Mouse (Mus musculus) fibroblast of lung, adult 2 months (primary cell): ENCODE data around the gene Foxd2.

Experiments
- DNase-seq: peaks from one replicate; pipeline ENCODE4 v3.0.0-alpha.2; 2011; ENCODE audit warnings: low read depth

Foxd2 gene

DNA sequence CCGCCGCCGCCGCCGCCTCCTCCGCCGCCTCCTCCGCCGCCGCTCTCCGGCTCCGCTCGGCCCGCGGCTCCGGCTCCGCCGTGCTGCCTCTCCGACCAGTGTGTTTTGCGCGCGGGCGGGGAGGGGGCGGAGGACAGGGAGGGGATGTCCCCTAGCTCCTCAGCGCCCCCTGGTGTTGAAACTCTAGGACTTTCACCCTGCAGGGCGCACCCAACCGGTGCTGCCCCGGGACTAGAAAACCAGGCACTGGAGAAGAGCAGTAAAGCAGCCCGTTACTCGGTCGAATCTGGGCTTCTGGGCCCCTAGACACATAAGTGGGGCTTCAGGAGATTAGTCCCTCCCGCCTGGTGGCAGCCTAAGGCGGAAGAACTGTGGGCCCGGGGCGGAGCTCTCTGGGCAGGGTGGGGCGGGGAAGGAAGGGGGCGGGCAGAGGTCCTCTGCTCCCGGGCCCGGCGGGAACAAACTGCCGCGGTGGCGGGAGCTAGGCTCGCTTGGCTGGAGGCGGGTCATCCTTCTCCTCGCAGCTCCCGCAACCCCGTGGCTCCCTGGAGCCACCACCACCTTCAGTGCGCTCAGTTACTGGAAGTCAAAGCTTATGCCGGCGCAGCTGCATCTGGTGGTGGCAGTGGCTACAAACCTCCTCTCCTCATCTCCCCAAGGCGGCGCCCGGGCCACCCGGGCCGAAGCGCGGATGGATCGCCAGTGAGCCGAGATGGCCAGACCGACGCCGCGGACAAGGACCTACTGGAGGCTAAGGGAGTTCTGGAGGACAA lies at the start of gene Foxd2:
Foxd2 (minus strand) TSS at position 45 of the 773 bp plus-strand sequence.
- DNase-seq: peak; percentile 58

DNA sequence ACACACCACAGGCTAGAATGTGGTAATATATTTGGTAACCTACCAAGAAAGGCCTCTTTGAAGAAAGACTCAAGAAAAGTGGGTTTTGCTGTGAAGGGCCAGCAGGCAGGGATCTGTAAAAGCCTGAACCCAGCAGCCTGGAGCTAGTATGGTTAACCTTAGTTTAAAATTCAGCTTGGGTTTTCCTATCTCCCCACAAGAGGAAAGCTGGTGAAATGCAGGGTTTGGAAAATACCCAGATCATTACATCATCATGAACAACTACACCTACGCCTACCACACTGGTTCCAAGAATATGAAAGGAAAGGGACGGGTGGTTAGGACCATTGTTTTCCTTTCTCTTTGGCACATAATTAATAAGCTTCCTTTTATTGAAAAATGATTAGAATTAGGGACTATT lies 49.6 kb upstream of the Foxd2 start:
- DNase-seq: no peak

GRCm38 (mm10) chr4:114957403-114957802 lies 48.7 kb upstream of the Foxd2 start:
- no peak for DNase-seq

DNA sequence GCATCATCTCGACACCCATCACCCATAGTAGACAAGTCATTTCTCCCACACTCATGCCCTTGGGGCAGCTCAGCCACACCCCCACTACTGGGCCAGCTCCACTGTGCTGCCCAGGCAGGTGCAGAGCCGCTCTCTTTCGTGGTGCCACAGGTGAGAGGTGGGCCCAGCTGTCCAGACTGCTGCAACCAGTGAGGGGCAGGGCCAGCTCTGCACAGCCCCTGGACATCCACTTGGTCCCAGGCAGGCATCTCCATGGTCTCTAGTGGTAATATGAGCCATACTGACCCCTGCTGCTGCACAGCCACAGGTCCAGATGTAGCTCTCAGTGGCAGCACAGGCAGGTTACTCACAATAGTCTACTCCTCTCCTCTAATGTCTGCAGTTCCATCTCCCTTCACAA lies 44.5 kb upstream of the Foxd2 start:
- DNase-seq: no peak

GRCm38 (mm10) chr4:114947852-114948481 lies 39.3 kb upstream of the Foxd2 start:
- no peak for DNase-seq

- peak; percentile 42 for DNase-seq
Observed at GRCm38 (mm10) chr4:114947395-114947794, 38.7 kb upstream of the Foxd2 start.

DNA sequence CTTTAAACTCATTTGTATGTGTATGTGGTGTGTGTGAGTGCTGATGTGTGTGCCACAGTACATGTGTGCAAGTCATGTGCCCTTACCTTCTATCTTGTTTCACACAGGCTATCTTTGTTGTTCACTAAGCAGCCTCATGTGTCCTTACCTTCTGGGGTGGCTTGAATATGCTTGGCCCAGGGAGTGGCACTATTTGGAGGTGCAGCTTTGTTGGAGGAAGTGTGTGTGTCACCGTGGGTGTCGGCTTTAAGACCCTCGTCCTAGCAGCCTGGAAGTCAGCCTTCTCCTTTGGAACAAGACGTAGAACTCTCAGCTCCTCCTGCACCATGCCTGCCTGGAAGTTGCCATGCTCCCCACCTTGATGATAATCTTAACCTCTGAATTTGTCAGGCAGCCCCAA lies 37.7 kb upstream of the Foxd2 start:
- DNase-seq: no peak

DNA sequence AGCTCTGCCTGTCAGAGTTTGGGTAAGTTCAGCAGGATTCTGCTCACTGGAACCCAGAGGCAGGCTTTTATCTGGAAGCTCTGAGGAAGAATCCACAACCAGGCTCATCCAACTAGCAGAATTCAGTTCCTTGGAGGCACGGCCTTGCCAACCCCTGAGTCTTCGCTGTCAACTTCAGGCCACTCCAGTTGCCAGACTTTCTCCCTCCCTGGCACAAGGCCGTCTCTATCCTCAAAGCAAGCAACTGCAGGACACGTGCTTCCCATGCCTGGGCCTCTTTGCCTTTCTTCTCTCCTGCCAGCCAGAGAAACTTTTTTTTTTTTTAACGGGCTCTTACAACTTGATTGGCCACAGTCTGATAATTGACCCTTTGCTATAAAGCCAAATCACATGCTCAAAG lies 36.3 kb upstream of the Foxd2 start:
- no peak for DNase-seq

- no peak for DNase-seq
Observed at GRCm38 (mm10) chr4:114942583-114942982, 33.9 kb upstream of the Foxd2 start.

DNA sequence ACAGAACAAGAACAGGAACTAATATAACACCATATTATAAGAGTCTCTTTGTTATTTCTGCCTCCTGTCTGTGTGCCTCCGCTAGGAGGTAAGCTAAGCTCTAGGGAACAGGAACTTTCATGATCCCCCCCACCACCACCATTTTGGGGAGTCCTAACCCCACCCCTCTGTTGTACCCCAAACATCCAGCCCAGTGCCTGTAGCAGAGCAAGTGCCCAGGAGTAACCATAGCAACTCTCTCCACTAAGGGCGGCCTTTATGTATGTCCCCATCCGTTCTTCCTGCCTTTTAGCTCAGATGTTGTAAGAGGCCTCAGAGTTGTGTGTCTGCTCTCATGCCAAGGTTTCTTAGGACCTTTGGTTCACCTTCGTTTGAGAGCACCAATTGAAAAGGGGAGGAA lies 33.4 kb upstream of the Foxd2 start:
- no peak for DNase-seq

- no peak for DNase-seq
Observed at GRCm38 (mm10) chr4:114941311-114941710, 32.6 kb upstream of the Foxd2 start.

DNA sequence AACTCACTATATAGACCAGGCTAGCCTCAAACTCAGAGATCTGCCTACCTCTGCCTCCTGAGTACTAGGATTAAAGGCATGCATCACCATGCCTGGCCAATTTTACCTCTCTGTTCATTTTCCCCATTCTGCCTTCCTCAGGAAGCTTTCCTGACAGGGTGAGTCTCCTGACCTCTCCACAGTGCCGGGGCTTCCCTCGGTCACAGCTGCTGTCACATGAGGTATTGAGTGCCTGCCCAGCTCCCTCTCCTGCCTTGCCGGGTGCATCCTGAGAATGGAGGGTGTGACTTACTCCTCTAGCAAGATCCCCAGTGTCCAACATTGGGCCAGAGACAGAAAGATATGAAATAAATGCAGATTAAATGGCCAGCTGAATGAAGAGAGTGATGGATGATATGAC lies 29.6 kb upstream of the Foxd2 start:
- DNase-seq: no peak

GRCm38 (mm10) chr4:114937459-114938047 lies 28.9 kb upstream of the Foxd2 start:
- no peak for DNase-seq

- DNase-seq: no peak
Observed at GRCm38 (mm10) chr4:114934188-114934587, 25.5 kb upstream of the Foxd2 start.

GRCm38 (mm10) chr4:114932747-114933146 lies 24.1 kb upstream of the Foxd2 start:
- DNase-seq: no peak

DNA sequence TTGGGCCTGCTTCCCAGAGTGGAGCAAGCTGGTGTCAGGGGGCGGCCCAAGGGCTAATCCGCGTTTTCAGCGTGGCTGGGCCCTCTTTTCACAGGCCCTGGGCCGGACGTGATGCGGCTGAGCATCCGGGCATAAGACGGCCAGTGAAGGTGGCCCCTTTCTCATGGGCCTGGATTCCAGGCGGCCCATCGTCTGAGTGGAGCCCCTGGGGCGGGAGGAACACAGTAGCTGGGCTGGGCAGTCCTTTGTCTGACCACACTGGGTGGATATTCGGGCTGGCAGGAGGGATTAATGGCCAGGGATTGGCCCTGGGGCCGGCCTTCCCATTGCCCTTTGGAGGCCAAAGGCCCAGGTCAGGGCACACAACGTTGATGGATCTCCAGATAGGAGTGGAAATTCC lies 20.5 kb upstream of the Foxd2 start:
- no peak for DNase-seq

DNA sequence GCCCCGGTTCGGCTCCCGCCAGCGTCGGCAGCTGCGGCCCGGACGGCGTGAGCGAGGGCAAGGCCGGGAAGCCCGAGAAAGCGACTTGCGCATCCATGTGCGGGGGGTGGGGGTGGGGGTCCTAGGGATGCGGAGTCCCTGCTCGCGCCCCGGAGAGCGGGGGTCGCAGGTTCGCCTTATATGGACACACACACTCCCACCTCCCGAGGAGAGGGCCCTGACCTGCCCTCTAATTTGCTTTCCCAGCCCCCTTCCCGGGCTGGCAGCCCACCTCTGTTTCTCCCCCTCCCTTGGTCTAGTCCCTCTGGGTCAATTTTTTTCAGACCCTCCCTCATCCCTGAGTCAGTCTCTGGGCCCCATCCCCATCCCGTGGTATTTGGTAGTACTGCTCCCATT lies 17.2 kb upstream of the Foxd2 start, which contains the start of gene Foxe3:
Foxe3 (minus strand) TSS at position 97 of the 396 bp plus-strand sequence.
- no peak for DNase-seq

- no peak for DNase-seq
Observed at GRCm38 (mm10) chr4:114924971-114925916, 16.6 kb upstream of the Foxd2 start.

- DNase-seq: peak; percentile 27
Observed at GRCm38 (mm10) chr4:114917091-114917490, 8.4 kb upstream of the Foxd2 start.

DNA sequence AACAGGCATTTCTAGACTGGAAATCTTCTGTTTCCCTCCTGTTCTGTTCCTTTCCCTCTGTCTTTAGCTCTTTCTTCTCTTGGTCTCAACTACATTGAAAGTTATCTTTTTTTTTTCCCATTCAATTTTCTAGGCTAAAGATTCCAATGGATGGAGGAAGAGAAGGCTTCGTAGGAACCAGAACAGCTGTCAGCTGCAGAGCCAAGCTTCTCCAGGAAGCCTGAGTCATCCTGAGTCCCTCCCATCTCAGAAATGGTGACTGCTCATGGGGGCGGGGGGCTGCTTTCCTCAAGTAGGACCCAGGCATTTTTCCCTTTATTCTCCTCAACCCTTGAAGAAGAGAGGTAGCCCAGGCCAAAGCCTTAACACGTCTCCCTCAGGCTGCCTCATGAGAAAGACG lies 7.4 kb upstream of the Foxd2 start:
- DNase-seq: no peak

- no peak for DNase-seq
Observed at GRCm38 (mm10) chr4:114913594-114913962, 4.9 kb upstream of the Foxd2 start.
